Mouse (Mus musculus): ENCODE data around the gene Lrp2. TPM values are rescaled to one million over a fixed set of nuclear protein-coding genes. Genes with fewer than 3 reads are reported as not detected.

The Lrp2 gene
- polyA plus RNA-seq, 1 experiment from 2014 or later = 2.9 TPM

DNA sequence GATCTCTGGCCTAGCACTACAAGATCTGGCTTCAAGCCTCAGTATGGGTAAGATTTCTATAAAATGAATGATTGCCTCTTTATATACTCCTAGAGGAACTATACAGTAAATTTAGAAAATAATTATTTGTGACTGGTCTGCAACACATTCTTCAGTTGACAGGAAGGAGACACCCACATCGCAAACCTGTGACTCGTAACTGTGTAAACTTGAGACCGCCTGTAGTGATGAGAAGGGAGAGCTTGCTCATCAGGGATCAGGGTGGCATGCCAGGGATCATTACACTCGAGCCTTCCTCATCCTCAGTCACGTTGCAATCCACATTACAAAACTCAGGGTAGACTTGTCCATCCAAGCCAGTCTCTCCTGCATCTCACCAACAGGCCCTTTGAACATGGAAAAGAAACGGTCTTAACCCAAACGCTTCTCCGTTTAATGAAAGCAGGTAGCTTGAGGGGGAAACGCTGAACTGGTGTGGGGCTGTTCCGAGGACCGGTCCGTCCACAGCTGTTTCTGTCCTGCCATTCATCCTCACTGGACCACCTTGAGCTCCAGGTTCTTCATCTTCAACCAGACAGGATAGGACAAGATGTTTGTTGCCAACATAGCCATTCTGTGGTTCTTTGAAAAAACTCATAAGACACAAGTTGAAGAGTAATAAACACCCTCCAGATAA is 189.0 kb downstream of the Lrp2 start:
- Histone ChIP-seq H3K27me3 (ENCODE audit: control insufficient read depth, insufficient read depth, low read length) (no peaks in the 10 kb centered on the region), H3K9me3 (ENCODE audit: control insufficient read depth, low read length) (no peaks in the 10 kb centered on the region), H3K4me2 (ENCODE audit: low read length) (no peak overlapping the region), H3K4me3 (replicated peaks; ENCODE audit: low read depth, low read length) (no peak overlapping the region), H3K36me3 (ENCODE audit: control insufficient read depth, insufficient read depth, low read length) (no peaks in the 10 kb centered on the region), H3K4me1 (ENCODE audit: control insufficient read depth, insufficient read depth, low read length) (no peaks in the 10 kb centered on the region), H3K9ac (replicated peaks; ENCODE audit: low read length) (no peak overlapping the region), H3K27ac (replicated peaks; ENCODE audit: low read depth, low read length) (no peak overlapping the region)
- WGBS = 92% methylated on average over 12 of the region's 12 CpGs
- DNase-seq = no peak
- no peak for ATAC-seq (ENCODE audit: low FRiP score, low TSS enrichment)

DNA sequence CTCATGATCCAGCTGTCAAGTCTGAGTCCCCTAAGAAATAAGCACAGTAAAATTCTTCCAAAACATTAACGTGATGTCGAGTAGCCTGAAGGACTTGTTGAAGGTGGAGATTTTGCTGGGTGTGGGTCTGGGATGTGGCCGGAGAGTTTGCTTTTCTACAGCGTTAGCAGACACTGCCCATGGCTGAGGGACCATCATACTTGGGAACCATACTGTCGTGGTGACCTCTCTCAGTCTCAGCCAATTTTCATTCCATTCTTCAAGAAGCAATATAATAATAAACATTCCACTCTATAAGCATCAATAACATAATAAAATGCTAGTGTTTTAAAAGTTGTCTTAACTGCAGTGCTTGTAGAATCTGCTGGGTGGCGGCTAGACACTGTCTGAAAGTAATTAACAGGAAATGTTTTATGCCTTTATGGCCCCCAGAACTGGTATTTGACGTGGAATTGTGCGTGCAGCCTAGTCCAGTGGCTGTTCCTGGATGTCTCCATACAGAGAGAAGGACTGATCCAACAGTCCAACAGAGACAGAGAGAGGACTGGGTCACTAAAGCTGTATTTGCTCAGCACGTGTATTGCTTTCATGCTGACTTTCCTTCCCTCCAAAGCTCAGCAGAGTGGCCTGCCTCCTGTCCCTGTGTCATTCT is 190.1 kb downstream of the Lrp2 start:
- no peaks in the 10 kb centered on the region for H3K4me1 ChIP-seq (ENCODE audit: control insufficient read depth, insufficient read depth, low read length)
- no peaks in the 10 kb centered on the region for H3K9me3 ChIP-seq (ENCODE audit: control insufficient read depth, low read length)
- DNase-seq (no peak), ATAC-seq (ENCODE audit: low FRiP score, low TSS enrichment) (no peak)
- H3K4me3 ChIP-seq (replicated peaks; ENCODE audit: low read depth, low read length) = no peak overlapping the region
- no peaks in the 10 kb centered on the region for H3K27me3 ChIP-seq (ENCODE audit: control insufficient read depth, insufficient read depth, low read length)
- H3K27ac ChIP-seq (replicated peaks; ENCODE audit: low read depth, low read length) = no peak overlapping the region
- WGBS = 87% methylated on average over 9 of the region's 9 CpGs
- H3K4me2 ChIP-seq (ENCODE audit: low read length) = no peak overlapping the region
- no peak overlapping the region for H3K9ac ChIP-seq (replicated peaks; ENCODE audit: low read length)
- H3K36me3 ChIP-seq (ENCODE audit: control insufficient read depth, insufficient read depth, low read length) = no peaks in the 10 kb centered on the region

DNA sequence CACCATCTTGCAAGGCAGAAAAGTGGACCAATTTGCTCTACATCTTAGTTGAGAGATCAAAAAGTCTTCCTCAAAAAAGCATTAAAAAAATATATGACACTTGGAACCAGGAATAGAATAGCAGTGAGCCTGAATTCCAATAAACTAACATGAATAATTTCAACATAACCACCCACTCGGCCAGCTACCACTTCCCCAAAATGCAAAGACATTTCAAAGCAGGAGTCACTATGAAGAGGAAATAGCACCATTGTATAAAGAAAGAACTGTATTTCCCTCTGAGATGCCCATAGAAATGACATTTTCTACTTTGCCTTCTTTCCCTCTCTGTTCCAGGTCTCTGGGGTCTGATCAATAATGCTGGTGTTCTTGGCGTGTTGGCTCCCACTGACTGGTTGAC is 191.9 kb downstream of the Lrp2 start:
- Histone ChIP-seq H3K4me1 (ENCODE audit: control insufficient read depth, insufficient read depth, low read length) (no peaks in the 10 kb centered on the region), H3K27me3 (ENCODE audit: control insufficient read depth, insufficient read depth, low read length) (no peaks in the 10 kb centered on the region), H3K9me3 (ENCODE audit: control insufficient read depth, low read length) (no peaks in the 10 kb centered on the region), H3K4me2 (ENCODE audit: low read length) (no peak overlapping the region), H3K36me3 (ENCODE audit: control insufficient read depth, insufficient read depth, low read length) (no peaks in the 10 kb centered on the region), H3K4me3 (replicated peaks; ENCODE audit: low read depth, low read length) (no peak overlapping the region), H3K9ac (replicated peaks; ENCODE audit: low read length) (no peak overlapping the region), H3K27ac (replicated peaks; ENCODE audit: low read depth, low read length) (no peak overlapping the region)
- WGBS = 95% methylated on average over 2 of the region's 2 CpGs
- ATAC-seq (ENCODE audit: low FRiP score, low TSS enrichment) (no peak), DNase-seq (no peak)

DNA sequence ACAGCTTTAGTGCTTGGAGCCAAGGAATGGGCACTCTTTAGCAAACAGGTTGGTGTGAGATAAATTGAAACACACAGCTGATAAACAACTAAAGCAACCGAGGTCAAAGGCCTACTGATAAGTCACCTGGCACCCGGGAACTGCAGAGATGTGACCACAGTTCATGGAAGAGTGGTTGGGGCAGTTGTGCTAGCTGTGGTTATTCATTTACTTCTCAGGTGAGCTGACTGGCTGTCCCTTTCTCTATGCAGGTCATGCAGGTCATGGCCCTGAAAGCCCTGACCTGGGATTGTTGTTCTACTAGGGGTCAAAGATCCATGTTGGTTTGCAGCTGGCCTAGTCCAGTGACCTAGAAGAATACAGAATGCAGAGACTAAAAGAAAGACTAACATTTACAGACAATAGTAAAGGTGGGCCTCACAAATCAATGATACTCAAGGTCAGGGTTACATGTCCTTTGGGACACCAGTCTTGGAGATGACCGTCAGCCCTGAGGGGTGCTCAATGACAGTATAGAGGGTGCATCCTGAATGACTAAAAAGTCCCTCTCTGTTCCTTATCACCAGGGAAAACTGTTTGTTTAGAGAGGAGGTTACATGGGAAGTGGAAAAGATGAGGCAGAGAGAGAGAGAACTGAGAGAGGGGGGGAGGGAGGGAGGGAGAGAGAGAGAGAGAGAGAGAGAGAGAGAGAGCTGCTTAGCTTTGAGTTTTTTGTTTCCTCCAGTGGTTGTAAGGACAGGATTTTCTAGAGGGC is 199.6 kb downstream of the Lrp2 start:
- Histone ChIP-seq H3K4me2 (ENCODE audit: low read length) (no peak overlapping the region), H3K9ac (replicated peaks; ENCODE audit: low read length) (no peak overlapping the region), H3K9me3 (ENCODE audit: control insufficient read depth, low read length) (no peaks in the 10 kb centered on the region), H3K4me1 (ENCODE audit: control insufficient read depth, insufficient read depth, low read length) (no peaks in the 10 kb centered on the region), H3K4me3 (replicated peaks; ENCODE audit: low read depth, low read length) (no peak overlapping the region), H3K27me3 (ENCODE audit: control insufficient read depth, insufficient read depth, low read length) (no peaks in the 10 kb centered on the region), H3K27ac (replicated peaks; ENCODE audit: low read depth, low read length) (no peak overlapping the region), H3K36me3 (ENCODE audit: control insufficient read depth, insufficient read depth, low read length) (no peaks in the 10 kb centered on the region)
- ATAC-seq (ENCODE audit: low FRiP score, low TSS enrichment) (no peak), DNase-seq (no peak)
- 93% methylated on average over 3 of the region's 3 CpGs for WGBS

DNA sequence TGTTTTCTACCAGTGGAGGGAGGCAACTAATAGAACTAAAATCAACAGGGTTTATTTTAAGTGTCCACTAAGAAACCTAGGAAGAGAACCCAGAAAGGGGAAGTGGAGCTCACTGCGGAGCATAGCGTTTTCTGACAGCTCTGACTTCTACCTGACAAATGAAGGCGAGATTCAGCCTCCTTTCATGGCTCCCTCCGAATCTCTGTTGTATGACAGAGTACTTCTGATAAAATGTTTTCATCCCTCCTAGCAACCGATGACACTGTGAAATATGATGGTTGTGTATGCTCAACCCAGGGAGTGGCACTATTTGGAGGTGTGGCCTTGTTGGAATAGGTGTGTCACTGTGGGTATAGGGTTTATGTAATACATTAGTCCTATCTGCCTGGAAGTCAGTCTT is 203.0 kb downstream of the Lrp2 start:
- H3K4me3 ChIP-seq (replicated peaks; ENCODE audit: low read depth, low read length) = no peak overlapping the region
- H3K27ac ChIP-seq (replicated peaks; ENCODE audit: low read depth, low read length) = no peak overlapping the region
- H3K4me1 ChIP-seq (ENCODE audit: control insufficient read depth, insufficient read depth, low read length) = no peaks in the 10 kb centered on the region
- H3K36me3 ChIP-seq (ENCODE audit: control insufficient read depth, insufficient read depth, low read length) = no peaks in the 10 kb centered on the region
- no peaks in the 10 kb centered on the region for H3K27me3 ChIP-seq (ENCODE audit: control insufficient read depth, insufficient read depth, low read length)
- no peak overlapping the region for H3K4me2 ChIP-seq (ENCODE audit: low read length)
- H3K9ac ChIP-seq (replicated peaks; ENCODE audit: low read length) = no peak overlapping the region
- DNase-seq (no peak), ATAC-seq (ENCODE audit: low FRiP score, low TSS enrichment) (no peak)
- 92% methylated on average over 5 of the region's 5 CpGs for WGBS
- no peaks in the 10 kb centered on the region for H3K9me3 ChIP-seq (ENCODE audit: control insufficient read depth, low read length)

DNA sequence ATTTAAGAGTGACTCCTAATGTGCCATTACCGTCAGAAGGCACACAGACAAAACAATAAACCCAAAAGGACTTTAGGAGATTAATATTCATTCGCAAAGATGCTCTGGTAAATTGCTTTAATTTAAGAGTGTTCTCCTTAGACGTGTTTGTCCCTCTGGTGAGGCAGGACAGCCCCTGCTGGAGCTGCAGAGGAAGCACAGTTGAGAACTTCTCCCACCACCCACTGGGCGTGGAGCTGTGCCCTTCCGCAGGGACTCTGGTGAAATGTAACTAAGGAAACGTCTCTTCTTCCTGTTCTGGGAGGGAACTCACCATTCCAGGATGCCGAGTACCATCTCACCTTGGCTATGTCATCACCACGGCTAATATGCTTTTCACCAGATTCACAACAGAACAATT is 204.1 kb downstream of the Lrp2 start:
- Histone ChIP-seq H3K27me3 (ENCODE audit: control insufficient read depth, insufficient read depth, low read length) (no peaks in the 10 kb centered on the region), H3K27ac (replicated peaks; ENCODE audit: low read depth, low read length) (no peak overlapping the region), H3K4me1 (ENCODE audit: control insufficient read depth, insufficient read depth, low read length) (no peaks in the 10 kb centered on the region), H3K36me3 (ENCODE audit: control insufficient read depth, insufficient read depth, low read length) (no peaks in the 10 kb centered on the region), H3K9ac (replicated peaks; ENCODE audit: low read length) (no peak overlapping the region), H3K9me3 (ENCODE audit: control insufficient read depth, low read length) (no peaks in the 10 kb centered on the region), H3K4me2 (ENCODE audit: low read length) (no peak overlapping the region), H3K4me3 (replicated peaks; ENCODE audit: low read depth, low read length) (no peak overlapping the region)
- 58% methylated on average over 8 of the region's 8 CpGs for WGBS
- DNase-seq (no peak), ATAC-seq (ENCODE audit: low FRiP score, low TSS enrichment) (no peak)

DNA sequence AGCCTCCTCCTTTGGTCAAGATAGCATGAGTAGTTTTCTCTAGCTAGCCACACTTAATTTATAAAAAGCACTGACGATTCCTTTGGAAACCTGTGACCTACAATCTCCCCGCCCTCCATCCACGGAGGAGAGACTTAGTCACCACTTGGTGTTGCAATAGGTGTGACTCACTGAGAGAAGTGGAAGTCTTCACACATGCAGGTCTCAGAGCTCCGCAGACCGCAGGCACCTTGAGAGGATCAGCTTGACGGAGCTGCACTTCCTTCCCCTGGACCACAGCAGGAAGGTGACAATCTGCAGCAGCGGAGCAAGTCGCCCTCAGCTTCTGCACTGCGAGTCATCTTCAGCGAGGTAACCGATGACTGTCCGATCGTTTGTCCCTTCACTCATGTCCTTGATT is 205.6 kb downstream of the Lrp2 start, which contains the start of gene Dhrs9:
Gene Dhrs9, plus strand, starts transcription at position 165 of the 400 bp plus-strand sequence.
- Histone ChIP-seq H3K36me3 (ENCODE audit: control insufficient read depth, insufficient read depth, low read length) (no peaks in the 10 kb centered on the region), H3K9ac (replicated peaks; ENCODE audit: low read length) (no peak within 1 kb of the TSS), H3K27ac (replicated peaks; ENCODE audit: low read depth, low read length) (no peak within 1 kb of the TSS), H3K9me3 (ENCODE audit: control insufficient read depth, low read length) (no peaks in the 10 kb centered on the region), H3K4me1 (ENCODE audit: control insufficient read depth, insufficient read depth, low read length) (no peaks in the 10 kb centered on the region), H3K4me3 (replicated peaks; ENCODE audit: low read depth, low read length) (no peak within 1 kb of the TSS), H3K4me2 (ENCODE audit: low read length) (no peak within 1 kb of the TSS), H3K27me3 (ENCODE audit: control insufficient read depth, insufficient read depth, low read length) (no peaks in the 10 kb centered on the region)
- 87% methylated on average over 13 of the region's 13 CpGs for WGBS
- DNase-seq (no peak), ATAC-seq (ENCODE audit: low FRiP score, low TSS enrichment) (no peak)

DNA sequence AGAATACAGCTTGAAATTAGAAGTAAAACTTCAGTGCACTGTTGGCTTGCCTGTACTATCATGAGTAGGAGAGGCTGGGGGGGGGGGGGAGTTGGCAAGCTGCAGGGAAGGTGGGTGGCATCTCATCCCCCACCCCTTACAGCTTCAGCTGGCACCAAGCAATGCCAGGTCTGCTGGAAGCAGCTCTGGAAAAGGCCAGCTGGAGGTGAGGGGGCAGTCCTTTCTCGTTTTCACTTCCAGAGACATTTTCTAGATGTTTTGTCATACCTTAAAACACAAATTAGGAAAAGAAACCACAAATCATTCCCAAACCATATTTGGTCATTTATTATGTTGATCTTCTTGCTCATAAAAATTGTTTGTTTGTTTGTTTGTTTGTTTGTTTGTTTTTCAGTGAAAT is 206.1 kb downstream of the Lrp2 start:
- Histone ChIP-seq H3K36me3 (ENCODE audit: control insufficient read depth, insufficient read depth, low read length) (no peaks in the 10 kb centered on the region), H3K27me3 (ENCODE audit: control insufficient read depth, insufficient read depth, low read length) (no peaks in the 10 kb centered on the region), H3K27ac (replicated peaks; ENCODE audit: low read depth, low read length) (no peak overlapping the region), H3K4me3 (replicated peaks; ENCODE audit: low read depth, low read length) (no peak overlapping the region), H3K4me1 (ENCODE audit: control insufficient read depth, insufficient read depth, low read length) (no peaks in the 10 kb centered on the region), H3K9ac (replicated peaks; ENCODE audit: low read length) (no peak overlapping the region), H3K9me3 (ENCODE audit: control insufficient read depth, low read length) (no peaks in the 10 kb centered on the region), H3K4me2 (ENCODE audit: low read length) (no peak overlapping the region)
- no peak for ATAC-seq (ENCODE audit: low FRiP score, low TSS enrichment)
- WGBS = 87% methylated on average over 1 of the region's 1 CpGs
- DNase-seq = no peak

All from midbrain, embryonic 14.5 days (tissue).